Mouse (Mus musculus) liver, embryonic 14.5 days (tissue): ENCODE measurements around the gene Med31. TPM values are rescaled to one million over a fixed set of nuclear protein-coding genes. Genes with fewer than 3 reads are reported as not detected.

Experiments used
- ATAC-seq: fragments of 200-750 bp; cut with Nextera tagmentation; 2 replicates; pipeline ENCODE4 v1.8.0; 2017; ENCODE audit warnings: moderate number of reproducible peaks, mild to moderate bottlenecking, moderate library complexity; ENCODE audit not compliant: insufficient read depth
- DNase-seq, 3 experiments: peaks; one replicate each; pipeline ENCODE4 v3.0.0-alpha.2; 2012 to 2013; ENCODE audit warnings: low read depth in 3 of 3, low spot score in 3 of 3
- H3K27ac ChIP-seq: fragments of 300-500 bp; sonication (generic); 2 replicates; pipeline ENCODE4 v1.5.1; 2014; ENCODE audit warnings: moderate library complexity, mild to moderate bottlenecking, control low read depth, inconsistent platforms
- H3K27me3 ChIP-seq: fragments of 300-500 bp; sonication (generic); 2 replicates; pipeline ENCODE4 v1.6.1; 2014; ENCODE audit warnings: mild to moderate bottlenecking, low read length, moderate library complexity; ENCODE audit not compliant: control insufficient read depth, insufficient read depth
- H3K36me3 ChIP-seq: fragments of 300-500 bp; sonication (generic); replicated peaks from 2 replicates; pipeline ENCODE4 v1.6.1; 2014; ENCODE audit warnings: low read depth; ENCODE audit not compliant: control insufficient read depth, insufficient read depth
- H3K4me1 ChIP-seq, 2 experiments: fragments of 200-500 bp in 1 of 2; fragments of 300-500 bp in 1 of 2; sonication (generic) in 1 of 2; replicated peaks; 2 replicates each; pipeline ENCODE4 v1.6.1; 2012 to 2014; ENCODE audit warnings: antibody characterized with exemption in 1 of 2, inconsistent platforms in 1 of 2, low read length in 1 of 2; ENCODE audit not compliant: control insufficient read depth in 2 of 2, insufficient read depth in 2 of 2
- H3K4me2 ChIP-seq: fragments of 300-500 bp; sonication (generic); 2 replicates; pipeline ENCODE4 v1.6.1; 2014; ENCODE audit warnings: low read depth, mild to moderate bottlenecking, control low read depth, moderate library complexity
- H3K4me3 ChIP-seq, 2 experiments: fragments of 200-500 bp in 1 of 2; fragments of 300-500 bp in 1 of 2; sonication (generic) in 1 of 2; 2 replicates each; pipeline ENCODE4 v1.5.1; 2012 to 2014; ENCODE audit warnings: low read depth in 2 of 2, low read length in 2 of 2, mild to moderate bottlenecking in 2 of 2, control low read depth in 1 of 2, inconsistent platforms in 1 of 2, moderate library complexity in 1 of 2; ENCODE audit not compliant: insufficient read depth in 1 of 2
- H3K9ac ChIP-seq: fragments of 300-500 bp; sonication (generic); replicated peaks from 2 replicates; pipeline ENCODE4 v1.6.1; 2014; ENCODE audit warnings: mild to moderate bottlenecking, control low read depth, moderate library complexity
- H3K9me3 ChIP-seq: fragments of 300-500 bp; sonication (generic); 2 replicates; pipeline ENCODE4 v1.6.1; 2016; ENCODE audit warnings: low read length, mixed read lengths; ENCODE audit not compliant: control insufficient read depth
- CTCF ChIP-seq: IDR thresholded peaks from 2 replicates; pipeline ENCODE4 v1.5.1; 2016; ENCODE audit warnings: antibody characterized with exemption, low read depth, control low read depth
- EP300 ChIP-seq: IDR thresholded peaks from 2 replicates; pipeline ENCODE4 v1.6.1; 2016; ENCODE audit warnings: antibody characterized with exemption, low read depth
- WGBS: fragments of 180-500 bp; shearing (Covaris S2); extraction: QIAGEN DNeasy Blood & Tissue Kit; methylation state at CpG from one replicate; pipeline ENCODE4 v1.1.7; 2014; ENCODE audit not compliant: insufficient replicate concordance; 5-methylcytosine and 5-hydroxymethylcytosine counted together
- polyA plus RNA-seq, 2 experiments: library from polyadenylated mRNA; depleted of rRNA in 1 of 2; stranded (reverse) in 1 of 2; unstranded in 1 of 2; fragments of >200 nt; fragmentation: Nextera tagmentation in 1 of 2; extraction: Ambion mirVana in 1 of 2; gene quantifications; 2 replicates each; pipeline versions ENCODE4 v1.2.1 to v1.2.3; 2012 to 2014

The Med31 gene
- polyA plus RNA-seq, 2 experiments, result 8.5 to 13.0 TPM

GRCm38 (mm10) chr11:72234013-72234412, 18.6 kb upstream of the Med31 start:
- Histone ChIP-seq H3K36me3 (no peaks in the 10 kb centered on the region), H3K4me1 (no peaks in the 10 kb centered on the region), H3K9me3 (no peaks in the 10 kb centered on the region), H3K4me2 (no peak overlapping the region), H3K9ac (no peak overlapping the region), H3K4me3 (no peak overlapping the region), H3K27me3 (no peaks in the 10 kb centered on the region), H3K27ac (no peak overlapping the region)
- no peak for DNase-seq
- 57% methylated on average over 5 of the region's 5 CpGs for WGBS
- no peak for TF ChIP-seq EP300
- TF ChIP-seq CTCF, result no peak
- no peak for ATAC-seq

- Histone ChIP-seq H3K9ac (no peak overlapping the region), H3K36me3 (no peaks in the 10 kb centered on the region), H3K27ac (no peak overlapping the region), H3K9me3 (no peaks in the 10 kb centered on the region), H3K4me3 (no peak overlapping the region), H3K4me1 (no peaks in the 10 kb centered on the region), H3K4me2 (no peak overlapping the region), H3K27me3 (no peaks in the 10 kb centered on the region)
- DNase-seq, result no peak
- WGBS, result 21% methylated on average over 1 of the region's 1 CpGs
- TF ChIP-seq EP300 (no peak), CTCF (no peak)
- ATAC-seq, result no peak
These were observed 17.6 kb upstream of the Med31 start for GRCm38 (mm10) chr11:72232991-72233390.

- H3K9me3 ChIP-seq, result no peaks in the 10 kb centered on the region
- DNase-seq (no peak), ATAC-seq (no peak)
- WGBS, result 62% methylated on average over 7 of the region's 7 CpGs
- H3K27ac ChIP-seq, result no peak overlapping the region
- H3K27me3 ChIP-seq, result no peaks in the 10 kb centered on the region
- no peak overlapping the region for H3K4me2 ChIP-seq
- TF ChIP-seq CTCF, result no peak
- TF ChIP-seq EP300, result no peak
- no peak overlapping the region for H3K4me3 ChIP-seq
- H3K9ac ChIP-seq, result no peak overlapping the region
- H3K36me3 ChIP-seq, result no peaks in the 10 kb centered on the region
- H3K4me1 ChIP-seq, result no peaks in the 10 kb centered on the region
These were observed 16.7 kb upstream of the Med31 start for GRCm38 (mm10) chr11:72232068-72232467.

- no peak for DNase-seq
- 73% methylated on average over 4 of the region's 4 CpGs for WGBS
These were observed 13.1 kb upstream of the Med31 start for GRCm38 (mm10) chr11:72228513-72228912.

GRCm38 (mm10) chr11:72226901-72227300, 11.5 kb upstream of the Med31 start:
- H3K9ac ChIP-seq, result no peak overlapping the region
- WGBS, result 60% methylated on average over 6 of the region's 6 CpGs
- H3K4me2 ChIP-seq, result no peak overlapping the region
- H3K9me3 ChIP-seq, result no peaks in the 10 kb centered on the region
- no peak overlapping the region for H3K27ac ChIP-seq
- DNase-seq, result no peak
- ATAC-seq, result no peak
- no peaks in the 10 kb centered on the region for H3K4me1 ChIP-seq
- H3K27me3 ChIP-seq, result no peaks in the 10 kb centered on the region
- no peak overlapping the region for H3K4me3 ChIP-seq
- TF ChIP-seq EP300 (no peak), CTCF (no peak)
- no peaks in the 10 kb centered on the region for H3K36me3 ChIP-seq

More at GRCm38 (mm10) chr11:72228513-72228912, 13.1 kb upstream of the Med31 start:
- TF ChIP-seq CTCF (no peak), EP300 (no peak)
- Histone ChIP-seq H3K4me3 (no peak overlapping the region), H3K36me3 (no peaks in the 10 kb centered on the region), H3K4me2 (no peak overlapping the region), H3K9ac (no peak overlapping the region), H3K27me3 (no peaks in the 10 kb centered on the region), H3K4me1 (no peaks in the 10 kb centered on the region), H3K27ac (no peak overlapping the region), H3K9me3 (no peaks in the 10 kb centered on the region)
- ATAC-seq, result no peak
